Mouse (Mus musculus): ENCODE results near the gene Nhlh2. TPM values are rescaled to one million over a fixed set of nuclear protein-coding genes. Genes with fewer than 3 reads are reported as not detected.

Gene Nhlh2
- not detected for total RNA-seq (2022)

DNA sequence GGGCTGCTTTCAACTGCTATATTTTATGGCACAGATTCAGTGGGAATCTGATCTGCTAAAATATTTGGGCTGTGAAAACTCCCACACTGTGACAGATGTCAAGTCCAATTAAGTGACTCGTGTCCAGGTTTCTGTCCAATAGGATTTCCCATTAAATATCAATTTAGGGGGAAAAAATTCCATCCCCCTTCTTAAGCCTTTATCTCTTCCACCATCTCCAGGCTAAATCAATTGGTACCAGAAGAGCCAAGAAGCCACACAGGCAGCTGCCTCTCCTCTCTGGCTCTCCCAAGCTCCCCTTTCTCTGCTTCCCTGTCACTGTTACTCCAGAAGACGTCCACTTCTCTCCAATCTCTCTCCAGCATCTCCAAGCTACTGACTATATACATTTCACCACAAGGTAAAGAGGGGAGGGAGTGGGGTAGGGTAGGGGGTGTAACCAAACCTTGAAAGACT, at the start of gene Nhlh2:
Nhlh2 (plus strand) TSS at position 151 of the 456 bp plus-strand sequence.
- no peak for DNase-seq (ENCODE audit: low spot score)

DNA sequence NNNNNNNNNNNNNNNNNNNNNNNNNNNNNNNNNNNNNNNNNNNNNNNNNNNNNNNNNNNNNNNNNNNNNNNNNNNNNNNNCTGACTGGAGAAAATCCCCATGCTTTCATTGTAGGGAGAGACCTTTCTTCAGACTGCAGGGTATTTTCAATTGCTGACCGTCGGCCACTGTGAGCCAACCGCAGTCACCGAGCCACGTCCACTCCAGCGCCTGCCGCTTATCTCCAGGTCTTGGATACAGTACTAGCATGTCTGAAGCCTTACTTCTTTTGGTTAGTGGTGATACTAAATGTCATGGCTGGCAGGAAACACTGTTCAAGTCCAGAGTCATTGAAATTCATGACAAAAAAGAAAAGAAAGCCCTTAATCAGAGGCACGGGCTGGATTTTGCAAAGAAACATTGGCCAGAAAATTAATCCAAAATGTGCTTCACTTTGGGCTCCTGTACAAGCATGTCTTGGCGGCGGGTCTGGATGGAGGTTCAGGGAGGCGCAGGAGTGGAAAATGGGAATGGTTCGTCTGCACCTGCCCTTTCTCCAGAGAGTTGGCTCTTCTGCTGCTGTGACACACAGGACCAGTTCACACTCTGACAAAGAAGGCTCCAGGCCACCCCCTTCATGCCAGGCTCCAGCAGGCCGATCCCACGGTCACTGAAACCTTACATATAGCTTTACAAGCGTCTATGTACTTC, 48.6 kb upstream of the Nhlh2 start:
- no peak for DNase-seq (ENCODE audit: low spot score)

DNA sequence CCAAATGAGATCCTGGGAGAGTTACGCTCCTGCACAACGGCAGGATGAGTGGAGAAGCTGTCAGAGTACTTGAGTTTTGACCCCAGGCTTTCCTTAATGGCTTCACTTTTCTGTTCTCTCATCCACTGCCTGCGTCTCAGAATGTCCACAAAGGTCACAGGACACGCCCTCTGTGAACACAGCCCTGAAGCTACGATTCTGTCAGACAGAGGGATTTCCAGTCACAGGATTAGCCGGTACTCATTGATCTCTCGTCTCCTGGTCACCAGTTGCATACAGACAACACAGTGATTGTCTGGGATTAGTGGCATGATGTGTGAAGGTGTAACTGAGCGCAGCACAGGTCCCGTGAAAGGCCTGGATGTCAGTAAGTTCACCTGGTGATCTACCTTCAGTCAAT, 46.4 kb upstream of the Nhlh2 start:
- no peak for DNase-seq (ENCODE audit: low spot score)

DNA sequence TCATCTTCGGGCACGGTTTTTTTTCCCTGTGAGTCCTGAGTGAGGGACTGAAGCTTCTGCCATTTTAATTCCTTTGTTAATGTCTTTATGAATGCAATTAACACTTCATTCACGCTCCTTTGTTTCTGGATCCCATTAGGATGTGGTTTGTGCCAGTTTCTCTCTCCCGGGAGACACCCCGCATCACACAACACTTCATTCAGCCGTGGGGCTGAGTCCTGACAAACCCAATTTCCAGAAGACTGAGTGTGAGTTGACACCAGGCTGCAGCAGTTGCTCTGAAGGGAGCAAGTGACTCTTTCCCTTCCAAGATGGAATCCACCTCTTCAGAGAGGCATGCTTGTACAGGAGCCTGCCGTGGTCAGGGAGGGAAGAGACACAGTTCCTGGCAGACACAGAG, 45.5 kb upstream of the Nhlh2 start:
- no peak for DNase-seq (ENCODE audit: low spot score)

DNA sequence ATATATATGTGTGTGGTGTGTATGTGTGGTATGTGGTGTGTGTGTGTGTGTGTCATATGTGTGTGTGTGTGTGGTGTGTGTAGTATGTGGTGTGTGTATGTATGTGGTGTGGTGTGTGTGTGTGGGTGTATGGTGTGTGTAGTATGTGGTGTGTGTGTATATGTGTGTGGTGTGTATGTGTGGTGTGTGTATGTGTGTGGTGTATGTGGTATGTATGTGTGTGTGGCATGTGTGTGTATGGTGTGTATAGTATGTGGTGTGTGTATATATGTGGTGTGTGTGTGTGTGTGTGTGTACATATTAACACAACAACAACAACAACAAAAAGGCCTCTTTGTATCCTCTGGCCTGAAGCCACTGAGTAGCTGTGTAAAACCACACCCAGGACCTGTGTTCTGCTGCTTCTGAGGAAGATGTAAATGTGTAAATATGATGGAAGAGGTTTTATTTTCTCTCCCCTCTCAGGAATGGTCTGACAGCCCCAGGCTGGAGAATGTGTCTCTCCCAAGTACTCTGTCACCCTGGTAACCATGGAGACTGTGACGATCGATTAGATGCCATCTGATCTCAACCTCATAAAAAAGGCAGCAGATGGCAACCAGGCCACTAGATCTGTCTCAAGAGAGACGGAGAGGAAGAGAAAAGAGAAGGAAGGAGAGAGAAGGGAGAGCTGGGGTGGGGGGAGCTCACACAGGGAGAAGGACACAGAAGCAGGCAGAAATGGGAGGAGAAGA, 42.9 kb upstream of the Nhlh2 start:
- DNase-seq (ENCODE audit: low spot score) = no peak

DNA sequence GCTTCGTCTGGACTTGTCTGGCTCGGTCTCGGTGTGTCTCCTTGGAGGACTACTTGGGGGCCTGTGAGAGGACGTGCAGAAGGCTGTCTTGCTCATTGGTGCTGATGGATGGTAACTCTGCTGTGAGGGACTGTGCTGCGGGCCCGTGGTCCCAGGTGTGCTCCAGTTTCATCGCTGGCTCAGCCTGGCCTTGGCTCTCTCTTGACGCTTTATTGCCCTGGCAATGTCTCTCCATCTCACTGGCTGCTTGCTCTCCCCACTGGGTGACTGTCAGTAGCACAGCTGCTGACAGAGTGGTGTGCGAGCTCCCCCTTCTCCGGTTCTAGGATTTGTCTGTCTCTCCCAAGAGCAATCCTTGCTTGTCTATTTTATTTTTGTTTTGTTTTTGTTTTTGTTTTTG, 34.5 kb upstream of the Nhlh2 start:
- DNase-seq (ENCODE audit: low spot score) = no peak

DNA sequence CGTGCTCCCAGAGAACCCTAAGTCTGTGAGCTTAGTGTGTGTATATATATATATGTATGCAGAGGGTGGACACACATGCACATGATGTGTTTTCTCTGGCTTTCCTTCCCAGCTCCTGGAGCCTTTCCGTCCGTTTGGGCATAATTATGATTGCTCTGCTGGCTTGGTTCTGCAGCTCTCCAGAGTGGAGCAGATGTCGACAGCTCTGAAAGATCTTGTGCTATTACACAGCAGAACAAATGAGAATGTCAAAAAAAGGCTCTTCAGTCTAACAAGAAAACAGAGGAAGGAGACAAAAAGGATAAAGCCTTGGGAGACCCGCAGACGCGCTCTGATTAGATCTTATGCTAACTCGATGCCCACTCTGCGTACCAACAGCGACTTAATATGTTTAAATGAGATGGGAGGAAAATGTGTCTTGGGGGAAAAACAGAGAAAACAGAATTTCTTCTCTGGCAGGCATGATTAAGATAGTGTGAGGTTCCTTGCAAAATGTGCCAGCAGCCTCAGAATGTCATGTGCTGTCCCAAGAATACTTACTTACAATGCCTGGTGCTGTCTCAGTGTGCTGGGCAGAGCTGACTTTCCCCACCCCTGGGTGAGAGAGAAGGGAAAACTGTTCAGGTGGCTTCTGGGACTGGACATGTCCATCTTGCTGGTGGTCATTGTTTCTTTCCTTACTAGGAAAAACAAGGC, 31.4 kb upstream of the Nhlh2 start:
- no peak for DNase-seq (ENCODE audit: low spot score)

DNA sequence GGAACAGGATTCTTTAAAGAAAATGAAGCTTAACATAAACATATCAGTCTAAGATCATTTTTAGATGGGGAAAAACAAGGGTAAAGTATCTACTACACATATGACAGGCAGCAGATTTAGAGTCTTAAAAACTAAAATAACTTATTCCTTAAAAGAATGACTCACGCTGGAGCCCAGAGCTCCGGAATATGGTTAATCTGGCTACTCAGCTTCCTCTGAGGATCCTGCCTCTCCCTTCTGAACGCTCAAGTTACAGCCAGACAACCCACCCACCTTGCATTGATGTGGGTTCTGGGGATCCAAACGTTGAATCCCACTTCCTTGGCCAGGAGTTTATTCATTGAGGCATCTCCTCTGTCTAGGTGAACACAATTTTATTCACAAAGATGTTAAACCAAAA, 26.0 kb upstream of the Nhlh2 start:
- no peak for DNase-seq (ENCODE audit: low spot score)

DNA sequence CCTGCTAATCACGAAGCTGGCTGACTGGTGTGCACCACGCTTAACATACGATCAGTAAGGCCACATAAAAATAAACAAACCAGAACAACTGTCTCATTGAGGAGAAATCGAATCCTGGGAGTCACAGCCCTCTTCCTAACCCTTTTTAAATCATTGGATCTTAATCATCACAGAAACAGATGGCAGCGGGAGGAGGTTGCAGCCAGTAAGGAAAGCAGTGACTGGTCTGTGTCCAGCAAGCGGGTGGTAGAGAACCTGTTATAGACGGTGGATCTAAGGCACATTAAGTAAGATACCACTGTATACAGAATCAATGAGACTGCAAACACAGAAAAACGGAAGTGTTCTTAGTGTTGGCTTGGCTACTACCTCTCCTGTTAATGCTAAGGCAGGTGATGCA, 24.2 kb upstream of the Nhlh2 start:
- no peak for DNase-seq (ENCODE audit: low spot score)

DNA sequence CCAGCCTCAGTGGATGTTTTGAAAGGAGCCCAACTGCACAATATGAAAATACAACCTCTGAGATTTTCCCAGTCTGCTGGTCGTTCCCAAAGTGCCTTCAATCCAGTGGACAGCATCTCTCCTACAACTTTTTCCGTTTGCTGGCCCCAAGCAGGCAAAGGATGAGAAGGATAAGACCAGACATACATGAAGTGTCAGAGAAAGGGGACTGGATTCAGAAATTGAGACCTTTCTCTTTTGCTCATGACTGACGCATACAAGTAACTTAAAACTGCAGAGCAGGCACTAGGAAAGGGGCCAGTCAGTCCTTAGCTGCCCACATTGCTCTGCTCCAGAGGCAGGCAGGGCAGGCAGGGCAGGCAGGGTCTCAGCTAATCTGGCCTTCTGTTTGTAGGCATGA, 19.7 kb upstream of the Nhlh2 start:
- DNase-seq (ENCODE audit: low spot score) = no peak

DNA sequence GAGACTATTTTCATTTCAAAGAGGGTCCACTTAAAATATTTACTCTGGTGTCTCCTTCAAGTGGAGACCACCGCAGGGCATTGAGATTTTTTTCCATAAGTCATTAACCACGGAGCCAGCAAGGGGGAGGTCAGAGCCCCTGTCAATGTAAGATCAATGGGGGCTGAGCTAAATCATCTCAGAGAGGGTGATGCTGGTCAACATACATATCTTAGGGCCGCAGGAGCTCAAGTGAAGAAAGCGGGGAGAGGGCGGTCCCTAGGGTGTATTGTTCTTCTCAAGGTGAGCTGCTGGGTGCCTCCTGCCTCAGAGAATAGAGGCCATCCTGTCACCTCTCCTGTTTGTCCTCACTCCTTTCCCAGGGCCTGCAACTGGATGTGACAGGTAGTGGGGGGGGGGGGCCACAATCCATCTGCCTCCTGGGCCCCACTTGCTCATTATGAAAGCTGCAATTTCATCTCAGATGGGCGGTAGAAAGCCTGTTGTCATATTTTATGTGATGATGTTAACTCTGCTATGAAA, 18.8 kb upstream of the Nhlh2 start:
- no peak for DNase-seq (ENCODE audit: low spot score)

DNA sequence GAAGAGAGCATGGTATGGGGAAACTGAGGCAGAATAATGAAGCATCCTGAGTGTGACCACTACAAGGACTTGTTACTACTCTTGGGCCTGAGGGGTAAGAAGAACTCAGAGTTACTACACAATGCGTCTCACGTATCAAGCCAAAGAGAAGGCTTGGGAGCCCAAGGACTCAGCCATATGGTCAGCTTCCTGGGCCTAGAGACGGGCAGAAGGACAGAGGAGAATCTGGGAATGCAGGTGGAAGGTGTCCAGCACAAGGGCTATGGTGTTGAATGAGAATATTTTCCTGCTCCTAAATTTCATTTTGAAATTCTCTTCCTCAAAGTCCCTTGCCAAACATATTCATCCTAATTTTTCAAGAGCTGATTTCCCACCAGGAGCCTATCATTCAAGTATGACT, 12.0 kb upstream of the Nhlh2 start:
- DNase-seq (ENCODE audit: low spot score) = no peak

DNA sequence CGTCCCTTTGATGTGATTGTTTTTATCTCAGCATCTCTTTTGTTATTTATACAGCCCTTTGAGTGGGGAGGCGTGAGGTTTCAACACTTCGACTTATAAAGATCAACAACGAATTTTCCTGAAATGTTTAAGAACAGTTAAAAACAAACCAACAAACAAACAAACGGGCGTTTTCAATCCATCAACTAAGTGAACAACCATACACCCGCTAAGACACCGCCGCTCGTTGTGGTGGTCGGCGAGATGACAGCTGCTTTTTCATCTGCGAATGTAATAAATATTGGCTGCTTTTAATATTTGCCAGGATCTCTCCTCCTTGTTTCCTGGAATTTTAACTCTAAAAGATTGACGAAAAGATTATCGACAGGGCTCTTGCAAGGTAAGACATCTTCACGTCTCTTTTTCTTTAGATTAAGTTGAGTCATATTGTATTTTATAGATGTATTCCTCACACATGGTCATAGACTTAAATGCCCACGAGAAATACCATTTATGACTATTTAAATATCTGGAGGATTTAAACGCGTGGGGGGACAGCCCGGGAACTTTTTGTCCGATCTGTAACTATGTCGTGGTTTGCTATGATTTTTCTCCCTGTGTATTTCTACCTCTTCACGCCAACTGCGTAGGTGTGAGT, 923 bp downstream of the Nhlh2 start:
- no peak for DNase-seq (ENCODE audit: low spot score)

DNA sequence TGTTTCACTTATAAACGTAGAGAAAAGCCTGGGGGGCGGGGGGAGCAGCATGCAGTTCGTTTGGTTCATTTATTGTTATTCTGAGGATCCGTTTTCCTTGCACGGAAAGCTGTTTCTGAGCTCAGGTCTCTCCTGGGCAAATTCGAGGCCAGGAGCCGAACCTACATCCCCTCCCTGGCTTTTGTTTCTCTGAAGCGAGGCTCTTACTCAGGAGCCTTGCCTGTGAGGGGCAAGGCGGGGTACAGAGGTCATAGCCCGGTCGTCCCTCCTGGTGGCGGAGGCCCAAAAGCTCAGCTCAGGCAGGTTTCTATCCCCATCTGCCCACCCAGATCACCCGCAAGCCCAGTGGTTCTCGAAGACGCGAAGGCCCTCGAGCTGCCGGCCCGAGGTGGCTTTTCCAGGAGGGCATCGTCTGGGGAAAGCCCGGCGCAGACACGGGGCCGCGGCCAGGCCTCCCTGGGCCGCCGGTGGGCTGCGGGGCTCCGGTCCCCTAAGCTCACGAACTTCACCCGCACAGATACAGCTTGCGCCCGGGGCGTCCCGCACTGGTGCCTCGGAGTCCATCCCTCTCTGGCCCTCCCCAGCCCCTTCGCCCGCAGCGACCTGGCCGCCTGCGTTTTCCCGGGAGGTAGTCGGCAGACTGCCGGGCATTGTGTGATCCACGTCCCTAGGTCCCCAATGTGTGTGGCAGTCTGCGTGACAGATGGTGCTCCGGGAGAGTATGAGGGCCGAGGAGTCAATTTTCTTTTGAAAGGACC, 1.6 kb downstream of the Nhlh2 start:
- no peak for DNase-seq (ENCODE audit: low spot score)

DNA sequence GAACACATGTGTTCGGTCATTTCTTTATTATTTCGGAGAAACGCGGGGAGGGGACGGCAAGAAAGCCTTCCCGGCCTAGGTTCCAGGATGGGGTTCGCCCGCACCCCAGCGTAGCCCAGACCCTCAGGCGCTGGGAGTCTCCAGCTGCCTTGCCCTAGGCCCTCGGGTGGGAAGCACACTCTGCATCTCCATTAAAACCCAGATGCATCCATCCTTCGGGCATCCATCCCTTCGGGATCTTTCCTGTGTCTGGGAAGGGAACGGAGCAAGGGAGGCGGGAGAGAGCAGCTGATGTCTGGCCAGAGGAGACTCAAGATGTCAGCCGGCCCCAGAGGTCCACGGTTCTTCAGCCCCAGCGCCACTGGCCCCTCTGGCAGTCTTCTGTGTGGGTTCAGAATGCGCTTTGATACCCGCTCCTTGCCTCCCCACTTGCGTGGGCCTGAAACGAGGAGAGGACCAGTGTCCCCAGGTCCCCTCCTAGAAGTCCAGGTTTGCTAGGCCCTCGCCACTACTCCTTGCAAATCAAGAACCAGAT, 2.3 kb downstream of the Nhlh2 start:
- DNase-seq (ENCODE audit: low spot score) = no peak

DNA sequence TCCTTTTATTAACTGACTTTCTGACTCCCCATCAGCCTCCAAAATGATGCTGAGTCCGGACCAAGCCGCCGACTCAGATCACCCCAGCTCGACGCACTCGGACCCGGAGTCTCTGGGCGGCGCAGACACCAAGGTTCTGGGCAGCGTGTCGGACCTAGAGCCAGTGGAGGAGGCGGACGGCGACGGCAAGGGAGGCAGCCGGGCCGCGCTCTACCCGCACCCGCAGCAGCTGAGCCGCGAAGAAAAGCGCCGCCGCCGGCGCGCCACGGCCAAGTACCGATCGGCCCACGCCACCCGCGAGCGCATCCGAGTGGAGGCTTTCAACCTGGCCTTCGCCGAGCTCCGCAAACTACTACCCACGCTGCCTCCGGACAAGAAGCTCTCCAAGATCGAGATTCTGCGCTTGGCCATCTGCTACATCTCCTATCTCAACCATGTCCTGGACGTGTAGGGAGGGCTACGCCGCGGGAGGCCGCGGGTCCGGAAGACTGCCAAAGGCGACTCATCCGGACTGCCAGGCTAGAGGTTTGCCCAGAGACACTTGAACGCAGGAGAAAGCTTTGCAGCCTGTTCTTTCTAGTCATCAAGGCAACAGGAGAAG, 2.8 kb downstream of the Nhlh2 start:
- no peak for DNase-seq (ENCODE audit: low spot score)

DNA sequence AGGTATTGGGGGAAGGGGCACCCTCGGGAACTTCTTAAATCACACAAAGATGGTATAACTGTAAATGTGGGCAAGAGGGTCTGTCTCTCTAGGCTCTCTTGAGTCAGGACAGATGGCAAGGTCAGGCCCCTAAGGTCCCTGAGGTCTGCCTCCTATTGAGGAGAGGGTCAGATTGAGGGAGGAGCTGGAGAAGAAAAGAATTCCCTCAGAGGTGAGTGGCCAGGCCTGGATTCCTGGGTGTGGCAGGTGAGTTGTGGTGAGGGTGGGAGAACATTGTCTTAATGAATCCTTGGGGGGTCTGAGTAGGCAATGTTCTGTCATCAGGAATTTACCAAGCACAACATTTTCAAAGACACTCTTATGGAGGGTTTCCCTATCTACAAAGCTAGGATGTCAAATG, 10.7 kb downstream of the Nhlh2 start:
- DNase-seq (ENCODE audit: low spot score) = no peak

DNA sequence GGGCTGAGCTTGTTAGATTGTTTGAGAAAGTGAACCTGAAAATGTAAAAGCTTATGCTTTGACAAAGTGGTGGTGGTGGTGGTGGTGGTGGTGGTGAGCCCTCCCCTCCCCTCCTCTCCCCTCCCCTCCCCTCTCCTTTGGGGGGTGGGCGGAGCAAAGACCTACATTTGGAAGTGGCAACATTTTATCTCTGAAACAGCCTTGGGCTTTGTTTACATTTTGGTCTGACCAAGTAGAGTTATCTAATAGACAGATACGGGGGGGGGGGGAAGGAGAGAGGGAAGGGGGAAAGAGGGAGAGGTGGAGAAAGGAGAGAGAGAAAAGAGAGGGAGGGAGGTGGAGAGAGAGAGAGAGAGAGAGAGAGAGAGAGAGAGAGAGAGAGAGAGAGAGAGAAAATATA, 12.8 kb downstream of the Nhlh2 start:
- DNase-seq (ENCODE audit: low spot score) = no peak

DNA sequence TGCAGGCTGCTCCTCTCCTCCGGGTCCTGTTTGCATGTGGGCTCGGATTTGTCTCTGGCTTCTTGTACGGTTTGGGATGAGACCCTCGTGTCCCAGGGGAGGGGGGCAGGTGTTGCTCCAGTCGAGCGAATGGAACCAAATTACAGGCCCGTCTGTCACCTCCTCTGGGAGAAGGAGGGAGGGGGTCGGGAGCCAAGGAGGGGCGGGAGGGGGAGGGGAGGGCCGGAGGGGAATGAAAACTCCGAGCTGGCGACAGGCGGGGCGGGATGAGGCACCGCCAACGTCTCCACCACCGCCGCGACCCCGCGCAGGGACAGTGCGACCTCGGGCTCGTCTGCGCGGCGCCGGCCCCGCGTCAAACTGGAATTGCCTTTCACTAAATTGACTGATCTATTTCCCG, 13.5 kb downstream of the Nhlh2 start:
- no peak for DNase-seq (ENCODE audit: low spot score)

DNA sequence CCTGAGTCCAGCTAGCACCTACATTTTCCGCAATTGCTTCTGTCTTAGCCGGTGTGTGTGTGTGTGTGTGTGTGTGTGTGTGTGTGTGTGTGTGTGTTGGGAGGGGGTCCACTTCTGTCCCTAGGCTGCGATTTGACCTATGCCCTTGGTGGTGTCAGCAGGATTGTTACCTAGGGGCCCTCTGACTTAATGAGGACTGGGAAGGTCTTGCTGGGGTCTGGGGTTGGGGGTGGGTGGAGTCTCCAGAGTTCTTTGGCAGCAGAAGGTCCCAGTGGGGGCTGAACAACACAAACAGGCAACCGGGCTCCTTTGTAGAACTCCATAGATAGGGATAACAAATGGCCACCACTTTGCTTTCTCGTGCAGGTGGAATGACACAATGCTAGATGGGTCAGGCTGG, 14.0 kb downstream of the Nhlh2 start:
- no peak for DNase-seq (ENCODE audit: low spot score)

DNA sequence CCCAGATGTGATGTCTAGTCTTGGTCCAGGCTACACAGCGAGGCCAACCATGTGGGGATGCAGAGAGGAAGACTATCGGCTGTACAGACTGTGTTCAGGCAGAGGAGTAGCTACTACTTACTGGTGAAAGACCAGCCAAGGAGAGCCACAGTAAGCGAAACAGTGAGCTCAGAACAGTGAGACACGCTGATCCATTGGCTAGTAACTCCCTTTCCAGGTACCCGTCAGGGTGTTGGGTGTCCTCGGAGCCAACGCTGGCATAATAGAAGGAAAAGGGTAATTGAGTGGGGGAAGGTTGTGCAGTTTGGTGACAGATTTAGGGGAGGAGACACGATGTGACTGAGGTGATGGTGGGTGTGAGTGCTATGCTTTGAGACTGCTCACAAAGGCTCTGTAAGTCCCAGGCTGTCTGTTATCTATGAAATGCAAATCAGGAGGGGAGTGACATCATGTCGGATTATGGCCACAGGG, 15.1 kb downstream of the Nhlh2 start:
- no peak for DNase-seq (ENCODE audit: low spot score)
